Mouse (Mus musculus): ENCODE data around the gene Smtn.

DNA sequence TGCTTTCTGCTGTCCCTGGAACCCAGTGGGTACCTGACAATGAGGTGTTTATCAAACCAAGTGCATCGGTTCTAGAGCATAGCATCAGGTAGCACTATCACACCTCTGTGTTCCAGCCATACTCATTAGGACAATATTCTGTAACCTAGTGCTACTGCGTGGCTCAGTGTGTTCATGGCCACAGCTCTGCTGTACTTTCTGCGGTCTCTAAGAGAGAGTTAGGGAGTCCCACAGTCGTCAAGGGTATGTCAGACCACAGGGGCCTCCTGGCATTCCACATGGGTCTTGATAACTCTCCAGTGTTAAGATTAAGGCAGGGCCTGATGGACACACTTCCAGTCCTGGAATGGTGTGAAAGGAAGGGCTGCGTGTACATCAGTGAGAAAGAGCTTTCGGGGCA lies 23.4 kb upstream of the Smtn start:
- TF ChIP-seq CTCF (IDR thresholded peaks at IDR 0.05; ENCODE audit: insufficient read depth, low read depth, low read length) (no peak), POLR2A (IDR thresholded peaks at IDR 0.05; ENCODE audit: insufficient read depth, low read depth, low read length) (no peak)
